Mouse (Mus musculus): ENCODE results near the gene Ifna5. TPM values are rescaled to one million over a fixed set of nuclear protein-coding genes. Genes with fewer than 3 reads are reported as not detected.

Ifna5 gene
- total RNA-seq, 2 experiments from 2014 or later = not detected

DNA sequence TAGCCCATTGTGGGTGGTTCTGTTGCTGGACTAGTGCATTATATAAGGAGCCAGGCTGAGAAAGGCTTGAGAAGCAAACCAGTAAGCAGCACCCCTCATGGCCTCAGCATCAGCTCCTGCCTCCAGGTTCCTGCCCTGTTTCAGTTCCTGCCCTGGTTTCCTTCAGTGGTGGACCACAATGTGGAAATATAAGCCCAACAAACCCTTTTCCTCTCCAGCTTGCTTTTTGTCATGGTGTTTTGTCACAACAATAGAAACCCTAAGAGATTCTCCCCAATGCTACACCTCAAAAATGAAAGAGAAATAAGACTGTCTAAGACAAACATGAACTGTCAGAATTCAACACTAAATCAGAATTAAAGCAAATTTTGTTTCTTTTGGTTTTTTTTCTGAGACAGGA is 23.9 kb downstream of the Ifna5 start:
- intact Hi-C loops (cut with DNase I) = no loop called here
- no peak for DNase-seq

GRCm38 (mm10) chr4:88863309-88863708 is 28.0 kb downstream of the Ifna5 start:
- intact Hi-C loops (cut with DNase I) = no loop called here
- DNase-seq = no peak

- intact Hi-C loops (cut with DNase I) = no loop called here
- no peak for DNase-seq
Measured at GRCm38 (mm10) chr4:88864599-88864998, 29.3 kb downstream of the Ifna5 start.

DNA sequence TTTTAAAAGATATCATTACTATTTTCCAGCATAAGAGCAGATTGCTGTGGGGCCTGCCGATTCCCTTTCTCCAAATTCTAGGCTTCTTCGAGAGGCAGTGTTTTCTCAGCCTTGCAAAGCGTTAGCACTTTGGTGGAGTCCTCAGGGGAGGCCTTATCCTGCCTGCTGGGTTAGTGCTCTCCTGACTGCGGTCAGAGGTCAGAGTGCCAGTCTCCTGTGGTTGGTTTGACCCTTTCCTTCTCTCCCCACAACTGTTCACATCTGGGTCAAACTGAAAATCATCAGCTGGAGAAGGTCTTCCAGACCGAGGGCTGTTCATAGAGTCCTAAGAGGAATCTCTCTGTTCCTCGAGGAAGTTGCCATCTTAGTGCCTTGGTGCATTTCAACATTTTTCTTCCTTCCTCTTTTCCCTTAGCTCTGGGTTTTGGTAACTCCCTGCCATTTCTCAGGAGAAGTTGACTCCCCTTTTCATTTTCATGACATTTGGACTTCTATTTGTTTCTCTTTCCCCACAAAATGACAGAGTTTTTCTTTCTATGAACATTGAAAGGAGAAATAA is 29.8 kb downstream of the Ifna5 start:
- no peak for DNase-seq
- intact Hi-C loops (cut with DNase I) = no loop called here

DNA sequence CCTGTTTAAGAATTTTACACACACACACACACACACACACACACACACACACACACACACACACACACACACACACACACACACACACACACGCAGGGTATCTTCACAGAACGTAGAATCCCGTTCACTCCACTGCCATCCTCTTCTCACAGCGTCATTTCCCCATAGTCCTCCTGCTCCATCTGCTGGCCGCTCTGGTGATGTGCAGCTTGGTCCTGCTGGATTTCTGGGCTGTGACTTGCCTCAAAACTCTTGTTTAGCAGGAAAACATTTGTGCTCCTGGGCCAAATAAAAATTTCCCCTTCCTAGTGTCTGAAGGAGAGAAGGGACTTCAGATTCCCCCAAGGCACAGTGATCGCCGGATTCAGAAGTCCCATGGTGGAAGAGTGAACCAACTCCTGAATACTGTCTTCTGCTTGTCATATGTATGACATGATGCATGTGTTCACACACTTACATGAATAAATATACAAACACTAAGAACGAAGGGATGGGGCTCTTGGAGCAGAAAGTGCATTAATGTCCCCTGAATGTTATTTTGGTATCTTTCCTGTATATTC is 32.1 kb downstream of the Ifna5 start:
- intact Hi-C loops (cut with DNase I) = no loop called here
- peak; percentile 23 to 43 for DNase-seq

- intact Hi-C loops (cut with DNase I) = no loop called here
- no peak for DNase-seq
Measured at GRCm38 (mm10) chr4:88867926-88868911, 32.9 kb downstream of the Ifna5 start.

DNA sequence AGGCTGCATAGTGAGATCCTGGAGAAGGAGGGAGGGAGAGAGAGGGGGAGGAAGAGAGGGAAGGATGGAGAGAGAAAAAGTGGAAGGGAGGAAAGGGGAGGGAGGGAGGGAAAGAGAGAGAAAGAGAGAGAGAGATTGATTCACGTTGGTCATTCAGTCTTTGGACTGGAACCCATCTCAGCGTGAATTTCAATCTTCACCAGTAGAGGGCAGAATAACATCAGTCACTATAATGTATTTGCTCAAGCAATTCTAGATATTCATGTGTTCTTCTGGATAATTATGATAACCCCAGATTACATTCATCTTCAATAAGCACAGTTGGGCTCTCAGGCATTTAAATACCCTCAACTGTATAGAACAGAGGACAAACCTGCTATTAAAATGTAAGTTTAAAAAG is 37.4 kb downstream of the Ifna5 start:
- DNase-seq = no peak

DNA sequence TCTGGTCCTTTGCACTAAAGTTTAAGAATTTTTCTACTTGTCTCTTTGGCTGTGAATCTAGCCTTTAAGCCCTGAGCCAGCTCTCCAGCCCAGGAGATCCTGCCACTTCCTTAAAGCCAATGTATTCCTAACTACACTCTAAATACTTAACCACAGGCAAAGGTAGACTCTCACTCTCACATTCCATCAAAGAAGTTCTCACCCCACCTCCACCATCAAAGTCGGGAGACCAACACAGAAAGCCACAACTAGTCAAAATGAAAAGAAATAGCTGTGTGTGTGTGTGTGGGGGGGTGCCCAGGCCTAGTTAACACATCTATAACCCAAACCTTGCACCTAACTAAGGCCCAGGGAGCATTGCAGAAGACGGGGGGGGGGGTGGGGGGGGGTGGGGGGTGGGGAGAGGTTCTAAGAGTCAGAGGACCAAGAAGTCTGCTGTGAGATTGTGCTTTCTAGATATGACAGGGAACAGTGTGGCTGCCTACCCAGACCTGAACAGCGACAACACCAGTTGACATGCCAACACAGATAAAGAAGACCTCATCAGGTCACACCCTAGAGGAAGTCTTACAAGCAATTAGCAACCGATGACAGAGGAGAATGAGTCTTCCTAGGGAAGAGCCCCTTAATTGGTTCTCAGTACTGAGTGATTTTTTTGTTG is 40.2 kb downstream of the Ifna5 start:
- intact Hi-C loops (cut with DNase I) = loop anchor here (10.0 kb wide), 1 partner anchor 649 kb away; no protein-coding TSS in a partner anchor
- DNase-seq = no peak

More for the DNA sequence above, 37.4 kb downstream of the Ifna5 start:
- intact Hi-C loops (cut with DNase I) = loop anchor here (2.0 to 10.0 kb wide), 2 partner anchors 256 to 652 kb away; no protein-coding TSS in a partner anchor

- intact Hi-C loops (cut with DNase I) = loop anchor here (10.0 kb wide), 1 partner anchor 648 kb away; no protein-coding TSS in a partner anchor
- no peak for DNase-seq
Measured at GRCm38 (mm10) chr4:88876520-88876919, 41.2 kb downstream of the Ifna5 start.

DNA sequence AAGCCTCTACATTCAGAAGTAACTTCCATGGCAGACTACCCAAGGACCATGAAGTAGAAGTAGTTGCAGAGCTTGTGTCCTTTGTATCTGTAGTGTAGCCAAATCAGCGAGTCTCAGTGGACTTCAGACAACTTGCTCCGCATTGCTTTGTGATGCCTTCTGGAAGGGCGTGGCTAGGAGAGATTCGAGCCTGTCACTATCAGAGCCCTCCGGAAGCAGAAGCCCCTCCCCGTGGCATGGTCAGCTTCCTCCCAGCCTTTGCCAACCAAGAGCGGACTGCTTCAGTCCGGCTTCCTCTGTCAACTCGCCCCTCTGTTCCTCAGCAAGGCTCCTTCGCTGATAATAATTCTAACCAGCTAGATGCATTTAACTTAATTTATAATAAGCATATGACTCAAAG is 42.9 kb downstream of the Ifna5 start:
- DNase-seq = no peak
- intact Hi-C loops (cut with DNase I) = loop anchor here (10.0 kb wide), 1 partner anchor 647 kb away; no protein-coding TSS in a partner anchor

DNA sequence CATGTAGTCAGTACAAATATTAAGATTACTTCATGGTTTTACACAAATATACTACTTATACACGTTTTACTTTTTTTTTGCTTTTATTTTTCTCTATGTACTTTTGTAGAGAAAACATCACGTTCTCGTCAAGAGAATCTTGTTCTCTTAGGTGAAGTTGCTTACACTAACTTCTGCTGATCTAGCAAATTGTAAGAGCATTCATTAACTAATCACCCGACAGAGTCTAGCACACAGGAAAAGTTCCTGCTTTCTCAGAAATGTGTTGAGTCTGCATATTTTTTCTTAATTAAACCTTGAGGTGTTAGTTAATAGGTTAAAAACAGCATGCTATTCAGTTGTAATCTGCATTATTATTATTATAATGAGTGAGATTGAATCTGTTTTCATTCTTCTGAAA is 43.4 kb downstream of the Ifna5 start:
- no peak for DNase-seq
- intact Hi-C loops (cut with DNase I) = loop anchor here (10.0 kb wide), 1 partner anchor 646 kb away; no protein-coding TSS in a partner anchor

DNA sequence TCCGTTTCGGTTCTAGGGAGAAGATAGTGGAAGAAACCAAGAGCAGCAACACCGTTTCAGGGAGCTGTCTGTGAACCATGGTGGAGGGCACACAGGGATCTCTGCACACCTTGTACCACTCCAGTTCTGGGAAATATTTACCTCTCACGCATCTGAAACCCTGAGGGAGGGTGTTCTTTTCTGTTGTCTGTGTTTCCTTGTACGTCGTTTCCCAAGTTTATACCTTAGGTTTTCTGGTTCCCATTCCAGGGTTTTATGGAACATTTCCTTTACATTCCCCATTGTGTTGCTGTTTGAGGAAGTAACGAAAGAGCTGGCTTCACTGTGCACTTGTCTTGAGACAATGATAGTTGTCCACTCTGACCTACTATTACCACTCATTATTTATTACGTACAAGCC is 44.8 kb downstream of the Ifna5 start, which contains the start of gene Ifne:
Gene Ifne, minus strand, starts transcription at position 101 of the 400 bp plus-strand sequence.
- intact Hi-C loops (cut with DNase I) = no loop called here
- no peak for DNase-seq

Other genes starting within 250 kb of the Ifna5 start
- not detected for gene Ifna9, start 243.1 kb upstream of the Ifna5 start, total RNA-seq (2021)
- gene Ifna12, start 232.1 kb upstream of the Ifna5 start, total RNA-seq (2021) = not detected
- not detected for gene C87499, start 201.1 kb upstream of the Ifna5 start, total RNA-seq (2021)
- not detected for gene Ifna13, start 191.1 kb upstream of the Ifna5 start, total RNA-seq (2021)
- not detected for gene Ifna16, start 158.6 kb upstream of the Ifna5 start, total RNA-seq (2021)
- not detected for gene Ifna2, start 151.6 kb upstream of the Ifna5 start, total RNA-seq (2021)
- not detected for gene Ifnab, start 144.2 kb upstream of the Ifna5 start, total RNA-seq (2021)
- under 1 TPM in 1 of 2 experiments, not detected in 1; 0.42 TPM for gene Gm26566, start 113.7 kb upstream of the Ifna5 start, total RNA-seq (2021)
- 10 to 100 TPM; 43.9 to 50.4 TPM for gene Klhl9, start 113.1 kb upstream of the Ifna5 start, total RNA-seq (2021)
- gene Gm13271, start 80.7 kb upstream of the Ifna5 start, total RNA-seq (2021) = not detected
- not detected for gene Gm13283, start 75.4 kb upstream of the Ifna5 start, total RNA-seq (2021)
- gene Gm13290, start 61.7 kb upstream of the Ifna5 start, total RNA-seq (2021) = not detected
- not detected for gene Gm13289, start 58.6 kb upstream of the Ifna5 start, total RNA-seq (2021)
- gene Gm13272, start 55.7 kb upstream of the Ifna5 start, total RNA-seq (2021) = not detected
- not detected for gene Ifnz, start 53.4 kb upstream of the Ifna5 start, total RNA-seq (2021)
- not detected for gene Gm13276, start 49.8 kb upstream of the Ifna5 start, total RNA-seq (2021)
- not detected for gene Gm13277, start 46.9 kb upstream of the Ifna5 start, total RNA-seq (2021)
- gene Gm13278, start 44.0 kb upstream of the Ifna5 start, total RNA-seq (2021) = not detected
- gene Gm13275, start 41.0 kb upstream of the Ifna5 start, total RNA-seq (2021) = not detected
- not detected for gene Gm13279, start 38.1 kb upstream of the Ifna5 start, total RNA-seq (2021)
- gene Gm13285, start 35.9 kb upstream of the Ifna5 start, total RNA-seq (2021) = not detected
- gene Gm13287, start 32.3 kb upstream of the Ifna5 start, total RNA-seq (2021) = not detected
- not detected for gene Gm13288, start 30.0 kb upstream of the Ifna5 start, total RNA-seq (2021)
- not detected for gene Ifna7, start 19.3 kb upstream of the Ifna5 start, total RNA-seq (2021)
- gene Ifna11, start 15.6 kb upstream of the Ifna5 start, total RNA-seq (2021) = not detected
- gene Ifna6, start 8.1 kb upstream of the Ifna5 start, total RNA-seq (2021) = not detected
- gene Ifna4, start 6.3 kb downstream of the Ifna5 start, total RNA-seq (2021) = not detected
- not detected for gene Ifna1, start 14.6 kb downstream of the Ifna5 start, total RNA-seq (2021)
- gene Ifne, start 44.7 kb downstream of the Ifna5 start, total RNA-seq (2021) = not detected